Mouse (Mus musculus): ENCODE measurements around the gene C1s1. TPM values are rescaled to one million over a fixed set of nuclear protein-coding genes. Genes with fewer than 3 reads are reported as not detected.
"Not testable (repeated sequence)": the region's sequence is repeated elsewhere in the genome, so short reads cannot be mapped to it uniquely, and the experiment has no call there.

Gene C1s1
- polyA plus RNA-seq, 1 experiment = 4.0 TPM

DNA sequence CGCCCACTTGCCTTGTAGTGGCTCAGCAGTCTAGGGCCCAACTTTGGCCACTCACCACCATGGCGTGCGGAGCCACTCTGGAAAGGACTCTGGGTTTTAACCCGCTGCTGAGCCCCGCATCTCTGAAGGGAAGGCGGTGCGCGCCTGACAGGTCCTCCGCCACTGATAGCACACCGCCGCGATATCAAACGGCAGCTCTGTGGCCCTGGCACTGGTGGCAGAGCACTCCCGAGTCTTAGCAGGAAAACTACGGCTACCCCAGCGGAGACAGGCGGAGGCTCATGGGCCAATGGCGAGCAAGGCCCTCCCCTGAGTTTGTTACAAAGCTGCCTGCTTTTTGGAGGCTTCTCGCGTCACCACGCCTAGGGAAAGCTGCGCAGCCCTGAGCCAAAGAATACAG lies 10.6 kb upstream of the C1s1 start:
- Histone ChIP-seq H3K4me3 (ENCODE audit: insufficient read depth, low read length) (no peak overlapping the region), H3K4me1 (ENCODE audit: control insufficient read depth, insufficient read depth, low read length) (no peaks in the 10 kb centered on the region), H3K27ac (ENCODE audit: insufficient read depth, low read length) (no peak overlapping the region)
- TF ChIP-seq CTCF (IDR thresholded peaks at IDR 0.05; ENCODE audit: extremely low read depth, insufficient read depth, low read length) (no peak), POLR2A (IDR thresholded peaks at IDR 0.05; ENCODE audit: extremely low read depth, insufficient read depth, low read length) (no peak)

DNA sequence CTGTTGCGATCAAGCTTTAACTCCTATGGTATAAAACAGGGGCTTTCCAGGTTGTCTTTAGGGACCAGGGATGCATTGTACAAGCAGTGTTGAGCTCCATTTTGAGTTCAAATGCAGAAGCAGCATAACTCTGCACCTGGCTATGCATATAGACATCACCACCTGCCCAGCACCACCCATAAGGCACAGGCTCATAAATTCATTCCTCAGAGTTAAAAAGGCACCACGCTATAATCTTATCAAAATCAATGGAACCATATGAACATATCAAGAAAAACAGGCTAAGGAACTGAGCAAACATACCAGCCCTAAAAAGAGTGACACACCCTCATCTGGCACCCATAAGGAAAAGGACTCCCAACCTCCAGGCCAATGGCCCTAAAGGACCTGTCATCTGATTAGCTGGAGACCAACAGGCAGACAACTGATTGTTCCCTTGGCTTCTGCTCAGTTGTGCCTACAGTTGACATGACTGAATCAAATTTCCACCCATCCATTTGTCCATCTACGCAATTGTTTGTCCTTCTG lies 6.9 kb upstream of the C1s1 start:
- H3K27ac ChIP-seq (ENCODE audit: insufficient read depth, low read length) = no peak overlapping the region
- TF ChIP-seq CTCF (IDR thresholded peaks at IDR 0.05; ENCODE audit: extremely low read depth, insufficient read depth, low read length) = no peak
- TF ChIP-seq POLR2A (IDR thresholded peaks at IDR 0.05; ENCODE audit: extremely low read depth, insufficient read depth, low read length) = no peak
- H3K4me1 ChIP-seq (ENCODE audit: control insufficient read depth, insufficient read depth, low read length) = no peaks in the 10 kb centered on the region
- H3K4me3 ChIP-seq (ENCODE audit: insufficient read depth, low read length) = no peak overlapping the region

DNA sequence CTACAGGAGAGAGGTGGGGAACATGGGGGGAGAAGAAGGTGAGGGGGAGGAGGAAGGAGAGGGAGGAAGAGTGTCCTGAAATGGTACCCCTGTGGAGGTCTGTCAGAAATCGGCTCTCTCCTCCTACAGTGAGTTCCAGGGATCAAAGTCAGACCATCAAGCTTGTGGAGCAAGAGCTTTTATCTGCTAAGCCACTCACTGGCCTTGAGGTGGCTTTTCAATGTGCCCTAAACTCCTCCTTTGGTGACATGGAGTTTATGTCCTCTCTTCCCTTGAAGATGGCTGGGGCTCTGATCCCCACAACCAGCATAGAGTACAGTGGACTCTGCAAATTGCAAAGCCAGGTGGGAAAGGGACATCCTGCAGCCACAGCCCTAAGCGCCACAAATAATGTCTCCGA lies 5.8 kb upstream of the C1s1 start:
- H3K4me3 ChIP-seq (ENCODE audit: insufficient read depth, low read length); H3K27ac ChIP-seq (ENCODE audit: insufficient read depth, low read length); H3K4me1 ChIP-seq (ENCODE audit: control insufficient read depth, insufficient read depth, low read length): not testable (repeated sequence)

DNA sequence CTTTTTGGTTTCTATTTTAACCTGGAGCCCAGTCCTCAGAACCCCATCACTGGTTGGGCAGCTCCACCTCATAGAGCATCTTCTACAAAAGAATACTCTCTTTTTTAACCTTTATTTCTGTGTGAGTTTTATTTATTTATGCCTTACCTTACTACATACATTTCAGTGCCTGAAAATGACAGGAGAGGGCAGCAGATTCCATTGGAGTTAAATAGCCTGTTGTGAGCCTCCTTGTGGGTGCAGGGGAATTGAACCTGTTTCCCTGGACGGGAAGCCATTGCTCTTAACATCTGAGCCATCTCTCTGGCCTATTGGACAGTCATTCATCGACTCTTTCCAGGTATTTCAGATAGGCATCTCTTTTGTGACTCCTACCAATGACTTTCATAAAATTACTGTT lies 3.3 kb upstream of the C1s1 start:
- Histone ChIP-seq H3K27ac (ENCODE audit: insufficient read depth, low read length) (no peak overlapping the region), H3K4me1 (ENCODE audit: control insufficient read depth, insufficient read depth, low read length) (no peaks in the 10 kb centered on the region), H3K4me3 (ENCODE audit: insufficient read depth, low read length) (no peak overlapping the region)
- TF ChIP-seq POLR2A (IDR thresholded peaks at IDR 0.05; ENCODE audit: extremely low read depth, insufficient read depth, low read length) (no peak), CTCF (IDR thresholded peaks at IDR 0.05; ENCODE audit: extremely low read depth, insufficient read depth, low read length) (no peak)

DNA sequence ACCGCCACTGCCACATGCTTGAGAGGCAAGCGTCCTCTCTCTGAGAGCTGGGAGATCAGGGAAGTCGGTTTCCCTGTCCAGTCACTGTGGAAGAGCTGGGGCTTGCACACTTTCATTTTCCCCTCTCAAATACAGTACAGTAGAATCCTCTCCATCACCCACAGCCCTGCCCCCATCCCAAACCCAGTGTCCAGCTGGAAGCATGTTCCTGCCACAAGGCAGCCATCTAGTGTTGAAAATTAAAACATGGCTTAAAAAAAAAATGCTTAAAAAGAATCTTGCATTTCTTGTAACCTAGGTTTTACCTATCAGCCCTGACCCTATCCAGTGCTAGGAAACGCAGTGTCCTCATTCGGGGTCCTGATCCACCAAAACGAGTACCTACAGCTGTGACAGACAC lies 2.3 kb upstream of the C1s1 start:
- TF ChIP-seq POLR2A (IDR thresholded peaks at IDR 0.05; ENCODE audit: extremely low read depth, insufficient read depth, low read length) = no peak
- no peak for TF ChIP-seq CTCF (IDR thresholded peaks at IDR 0.05; ENCODE audit: extremely low read depth, insufficient read depth, low read length)
- Histone ChIP-seq H3K27ac (ENCODE audit: insufficient read depth, low read length) (no peak overlapping the region), H3K4me3 (ENCODE audit: insufficient read depth, low read length) (no peak overlapping the region), H3K4me1 (ENCODE audit: control insufficient read depth, insufficient read depth, low read length) (no peaks in the 10 kb centered on the region)

DNA sequence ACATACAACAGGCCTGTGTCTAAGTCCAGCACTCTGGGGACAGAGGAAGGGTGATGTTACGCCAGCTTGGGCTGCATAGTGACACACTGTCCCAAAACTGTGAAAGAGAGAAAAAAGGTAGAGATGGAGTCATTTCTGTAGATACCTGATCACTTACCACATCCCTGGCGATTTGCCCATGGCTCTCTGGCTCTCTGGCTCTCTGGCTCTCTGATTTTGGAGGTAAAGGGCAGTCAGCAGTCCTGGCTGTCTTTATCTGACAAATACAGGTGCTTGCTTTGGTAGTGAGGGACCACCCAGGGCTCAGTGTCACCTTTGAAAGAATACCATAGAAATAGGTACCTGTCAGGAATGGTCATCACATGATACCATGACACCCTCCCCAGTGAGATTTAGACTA lies 983 bp downstream of the C1s1 start:
- H3K4me3 ChIP-seq (ENCODE audit: insufficient read depth, low read length); H3K27ac ChIP-seq (ENCODE audit: insufficient read depth, low read length); H3K4me1 ChIP-seq (ENCODE audit: control insufficient read depth, insufficient read depth, low read length): not testable (repeated sequence)

DNA sequence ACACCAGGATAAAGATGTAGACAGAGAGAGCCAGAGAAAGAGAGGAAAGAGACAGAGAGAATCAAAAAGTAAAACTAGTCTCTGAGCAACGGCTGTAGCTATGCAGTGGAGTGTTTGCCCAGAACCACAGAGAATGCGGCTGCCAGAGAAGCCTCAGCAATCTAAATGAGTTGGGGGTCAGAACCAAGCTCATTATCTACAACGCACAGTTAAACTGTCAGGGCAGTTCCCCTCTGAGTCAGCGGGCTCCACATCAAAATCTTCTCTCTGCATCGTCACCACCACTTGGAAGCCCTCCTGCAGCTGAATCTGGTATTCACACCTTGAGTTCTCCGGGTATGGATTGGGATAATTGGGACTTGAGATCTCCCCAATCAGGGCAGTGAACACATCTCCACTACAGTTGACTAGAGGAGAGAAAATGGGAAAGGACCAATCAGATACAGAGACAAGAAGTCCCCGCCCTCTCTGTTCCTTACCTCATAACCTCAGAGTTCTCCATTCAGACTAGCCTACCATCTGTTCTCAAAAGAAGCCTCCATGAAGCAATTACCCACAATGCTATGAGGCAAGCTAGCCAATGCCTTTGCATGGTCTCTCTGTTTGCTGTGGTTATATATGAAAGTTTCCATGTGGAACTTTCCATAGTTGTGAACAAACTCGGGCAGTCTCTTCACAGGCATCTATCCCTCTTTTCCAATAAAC lies 5.9 kb downstream of the C1s1 start:
- not testable (repeated sequence) for H3K4me3 ChIP-seq (ENCODE audit: insufficient read depth, low read length); H3K27ac ChIP-seq (ENCODE audit: insufficient read depth, low read length); H3K4me1 ChIP-seq (ENCODE audit: control insufficient read depth, insufficient read depth, low read length)

DNA sequence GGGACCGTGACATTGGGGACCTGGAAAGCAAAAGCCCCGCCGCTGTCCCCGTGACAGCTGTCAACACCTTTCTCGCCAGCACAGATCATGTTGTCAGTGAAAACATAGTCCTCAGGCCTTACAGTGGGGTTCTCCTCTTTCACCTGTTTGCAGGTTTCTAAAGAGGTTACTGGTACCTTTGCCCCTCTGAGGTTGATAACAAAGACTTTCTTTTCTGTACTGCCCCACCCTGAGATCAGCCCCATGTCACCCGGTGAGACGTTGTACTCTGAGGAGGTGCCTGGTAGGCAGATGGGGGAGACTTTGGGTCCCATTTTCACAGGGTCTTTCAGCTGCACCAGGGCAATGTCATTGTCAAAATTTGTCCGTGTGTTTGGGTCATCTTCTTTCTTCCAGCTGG lies 11.1 kb downstream of the C1s1 start:
- TF ChIP-seq POLR2A (IDR thresholded peaks at IDR 0.05; ENCODE audit: extremely low read depth, insufficient read depth, low read length) = no peak
- no peak for TF ChIP-seq CTCF (IDR thresholded peaks at IDR 0.05; ENCODE audit: extremely low read depth, insufficient read depth, low read length)
- H3K4me3 ChIP-seq (ENCODE audit: insufficient read depth, low read length) = no peak overlapping the region

DNA sequence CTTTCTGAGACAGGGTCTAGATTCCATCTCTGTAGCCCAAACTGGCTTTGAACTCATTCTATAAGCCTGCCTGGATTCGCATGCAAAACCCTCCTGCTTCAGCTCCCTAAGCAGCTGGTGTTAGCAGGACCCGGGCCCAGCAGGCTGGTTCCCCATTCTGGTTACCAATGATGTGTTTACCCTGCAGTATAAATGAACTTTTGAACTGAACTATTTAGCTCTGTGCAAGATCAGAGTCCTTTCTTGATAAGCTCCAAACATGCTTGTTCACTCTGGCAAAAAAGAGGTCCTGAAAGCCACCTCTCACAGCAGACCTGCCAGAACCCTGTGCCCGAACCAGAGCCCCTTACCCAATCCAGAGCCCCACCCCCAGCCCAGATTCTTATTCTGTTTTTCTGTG lies 14.3 kb downstream of the C1s1 start:
- TF ChIP-seq CTCF (IDR thresholded peaks at IDR 0.05; ENCODE audit: extremely low read depth, insufficient read depth, low read length) = no peak
- TF ChIP-seq POLR2A (IDR thresholded peaks at IDR 0.05; ENCODE audit: extremely low read depth, insufficient read depth, low read length) = no peak
- Histone ChIP-seq H3K4me1 (ENCODE audit: control insufficient read depth, insufficient read depth, low read length) (no peaks in the 10 kb centered on the region), H3K27ac (ENCODE audit: insufficient read depth, low read length) (no peak overlapping the region), H3K4me3 (ENCODE audit: insufficient read depth, low read length) (no peak overlapping the region)

More for the DNA sequence above, 11.1 kb downstream of the C1s1 start:
- Histone ChIP-seq H3K27ac (ENCODE audit: insufficient read depth, low read length) (no peak overlapping the region), H3K4me1 (ENCODE audit: control insufficient read depth, insufficient read depth, low read length) (no peaks in the 10 kb centered on the region)

DNA sequence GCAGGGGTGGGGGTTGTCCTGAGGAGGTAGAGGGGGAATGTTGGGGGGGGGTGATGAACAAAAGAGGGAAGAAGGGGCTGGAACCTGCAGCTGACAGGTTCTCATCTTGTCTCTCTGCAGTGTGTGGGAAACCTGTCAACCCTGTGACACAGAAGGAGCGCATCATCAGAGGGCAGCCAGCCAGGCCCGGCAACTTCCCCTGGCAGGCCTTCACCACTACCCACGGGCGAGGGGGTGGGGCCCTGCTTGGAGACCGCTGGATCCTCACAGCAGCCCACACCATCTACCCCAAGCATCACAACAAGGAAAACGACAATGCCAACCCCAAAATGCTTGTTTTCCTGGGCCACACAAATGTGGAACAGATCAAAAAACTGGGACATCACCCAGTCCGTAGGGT lies 20.1 kb downstream of the C1s1 start:
- H3K4me1 ChIP-seq (ENCODE audit: control insufficient read depth, insufficient read depth, low read length); H3K4me3 ChIP-seq (ENCODE audit: insufficient read depth, low read length); H3K27ac ChIP-seq (ENCODE audit: insufficient read depth, low read length): not testable (repeated sequence)

DNA sequence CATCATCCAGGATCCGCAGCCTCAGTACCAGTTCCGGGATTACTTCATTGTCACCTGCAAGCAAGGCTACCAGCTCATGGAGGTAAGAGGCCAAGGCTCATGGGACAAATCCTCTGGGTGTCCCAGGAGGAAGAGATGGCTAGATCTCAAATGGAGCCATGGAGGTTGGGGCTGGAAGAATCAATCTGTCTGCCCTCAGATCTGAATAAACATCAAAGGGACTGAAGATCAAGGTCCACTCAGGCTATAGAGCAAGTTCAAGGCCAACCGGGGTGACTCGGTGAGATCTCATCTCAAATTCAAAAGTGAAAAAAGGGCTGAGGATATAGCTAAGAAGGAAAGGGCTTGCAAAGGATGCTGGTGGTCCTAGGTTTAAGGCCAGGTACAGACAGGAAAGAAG lies 24.4 kb downstream of the C1s1 start:
- not testable (repeated sequence) for H3K4me3 ChIP-seq (ENCODE audit: insufficient read depth, low read length); H3K27ac ChIP-seq (ENCODE audit: insufficient read depth, low read length); H3K4me1 ChIP-seq (ENCODE audit: control insufficient read depth, insufficient read depth, low read length)
